Mouse (Mus musculus) embryo, embryonic 10.5 days (tissue): ENCODE measurements around the gene Mest.
A peak's percentile ranks its signal among the peaks of the same experiment; 100 is the strongest.

Experiments used
- DNase-seq: peaks from one replicate; pipeline ENCODE4 v3.0.0-alpha.2; 2015; ENCODE audit warnings: low spot score

The Mest gene

GRCm38 (mm10) chr6:30739177-30739747 is 15.9 kb downstream of the Mest start:
- peak; percentile 67 for DNase-seq

GRCm38 (mm10) chr6:30744846-30745245 is 21.5 kb downstream of the Mest start:
- DNase-seq: no peak

- no peak for DNase-seq
Measured at GRCm38 (mm10) chr6:30745591-30745990, 22.2 kb downstream of the Mest start.

- no peak for DNase-seq
Measured at GRCm38 (mm10) chr6:30747631-30748357, 24.4 kb downstream of the Mest start.

- no peak for DNase-seq
Measured at GRCm38 (mm10) chr6:30748358-30748910, 25.1 kb downstream of the Mest start.

GRCm38 (mm10) chr6:30749042-30749689 is 25.8 kb downstream of the Mest start:
- no peak for DNase-seq

GRCm38 (mm10) chr6:30749892-30750291 is 26.5 kb downstream of the Mest start:
- DNase-seq: no peak

GRCm38 (mm10) chr6:30750482-30750881 is 27.1 kb downstream of the Mest start:
- DNase-seq: no peak

GRCm38 (mm10) chr6:30751209-30751608 is 27.9 kb downstream of the Mest start:
- no peak for DNase-seq
